Mouse (Mus musculus): ENCODE measurements around the gene Phf14. TPM values are rescaled to one million over a fixed set of nuclear protein-coding genes. Genes with fewer than 3 reads are reported as not detected.
"Not testable (repeated sequence)": the region's sequence is repeated elsewhere in the genome, so short reads cannot be mapped to it uniquely, and the experiment has no call there.

The Phf14 gene
- 43.3 TPM for polyA plus RNA-seq (2021)

- no peaks in the 10 kb centered on the region for H3K27me3 ChIP-seq
- POLR2A ChIA-PET: interaction anchor here (1.7 kb wide), 1 partner anchor 18 kb away, joined by 6 read pairs; no protein-coding TSS in a partner anchor
- in situ Hi-C loops (cut with MboI; ENCODE audit: low pct_unique_long_range_greater_than_20kb): loop anchor here (25.0 kb wide), 2 partner anchors 1155 to 1955 kb away; partner anchors contain the start of genes 2610001J05Rik and Tmem106b
- no peak for TF ChIP-seq CTCF (IDR thresholded peaks at IDR 0.05)
- ATAC-seq: peak; percentile 96
- CTCF ChIA-PET: no interaction called here
- peak; percentile 82 for DNase-seq (ENCODE audit: low read depth, low spot score)
Measured at GRCm38 (mm10) chr6:11907269-11908032, at the start of gene Phf14, which contains the start of gene Ndufa4. Gene Phf14, plus strand, starts transcription at chr6:11907809. Gene Ndufa4, minus strand, starts transcription at chr6:11907497.

DNA sequence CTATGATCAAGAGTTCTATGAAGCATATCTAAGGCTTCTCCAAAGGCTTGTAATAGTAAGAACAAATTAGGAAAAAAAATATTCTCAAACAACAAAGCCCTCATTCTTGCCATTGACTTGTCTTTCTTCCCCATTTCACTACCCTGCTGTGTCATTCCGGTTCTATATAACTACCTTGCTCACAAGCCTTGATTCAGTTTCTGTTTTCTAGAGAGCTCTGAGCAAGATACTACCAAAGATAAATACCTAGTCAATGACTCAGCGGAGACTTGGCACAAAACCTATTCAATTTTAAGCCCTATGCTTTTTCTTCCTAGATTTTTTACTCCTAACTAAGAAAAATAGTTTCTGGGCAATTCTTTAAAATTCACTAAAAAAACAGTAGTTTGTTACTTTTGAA, 32.2 kb upstream of the Phf14 start:
- CTCF ChIA-PET; H3K27me3 ChIP-seq; POLR2A ChIA-PET; DNase-seq (ENCODE audit: low read depth, low spot score); in situ Hi-C loops (cut with MboI; ENCODE audit: low pct_unique_long_range_greater_than_20kb): not testable (repeated sequence)
- peak; percentile 93 for ATAC-seq

GRCm38 (mm10) chr6:11900809-11901310, 6.7 kb upstream of the Phf14 start:
- POLR2A ChIA-PET: no interaction called here
- no peak for ATAC-seq
- no peak for TF ChIP-seq CTCF (IDR thresholded peaks at IDR 0.05)

GRCm38 (mm10) chr6:11906890-11907268, 730 bp upstream of the Phf14 start:
- TF ChIP-seq CTCF (IDR thresholded peaks at IDR 0.05): peak; percentile 13
- no peak for DNase-seq (ENCODE audit: low read depth, low spot score)
- ATAC-seq: peak; percentile 46
- in situ Hi-C loops (cut with MboI; ENCODE audit: low pct_unique_long_range_greater_than_20kb): loop anchor here (25.0 kb wide), 2 partner anchors 1155 to 1955 kb away; partner anchors contain the start of genes 2610001J05Rik and Tmem106b
- ChIA-PET CTCF (no interaction called here), POLR2A (interaction anchor here (1.7 kb wide), 1 partner anchor 18 kb away, joined by 6 read pairs; no protein-coding TSS in a partner anchor)
- no peaks in the 10 kb centered on the region for H3K27me3 ChIP-seq

More at GRCm38 (mm10) chr6:11900809-11901310, 6.7 kb upstream of the Phf14 start:
- in situ Hi-C loops (cut with MboI; ENCODE audit: low pct_unique_long_range_greater_than_20kb): loop anchor here (25.0 kb wide), 2 partner anchors 1161 to 1961 kb away; partner anchors contain the start of genes 2610001J05Rik and Tmem106b
- CTCF ChIA-PET: no interaction called here
- no peak for DNase-seq (ENCODE audit: low read depth, low spot score)
- H3K27me3 ChIP-seq: no peaks in the 10 kb centered on the region

DNA sequence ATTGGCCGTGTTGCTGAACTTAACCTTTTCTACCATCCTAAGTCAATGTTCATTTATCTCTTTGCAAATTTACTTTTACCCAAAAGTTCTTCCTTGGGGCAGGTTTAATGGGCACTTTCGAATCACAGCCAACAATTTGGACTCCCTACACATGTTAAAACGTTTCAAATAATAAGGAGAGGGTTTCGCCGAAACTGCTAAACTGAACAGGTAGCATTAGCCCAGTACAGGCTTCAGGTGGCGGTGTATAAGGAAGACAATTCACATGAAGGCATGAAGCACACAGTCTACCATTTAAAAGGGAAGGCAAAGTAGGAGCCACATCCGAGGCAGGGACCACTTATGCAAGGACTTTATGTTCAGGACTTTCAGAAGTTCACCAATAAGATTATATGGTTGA, 561 bp downstream of the Phf14 start:
- DNase-seq (ENCODE audit: low read depth, low spot score) (no peak), ATAC-seq (no peak)
- CTCF ChIA-PET: no interaction called here
- in situ Hi-C loops (cut with MboI; ENCODE audit: low pct_unique_long_range_greater_than_20kb): loop anchor here (25.0 kb wide), 2 partner anchors 1154 to 1954 kb away; partner anchors contain the start of genes 2610001J05Rik and Tmem106b
- TF ChIP-seq CTCF (IDR thresholded peaks at IDR 0.05): no peak
- H3K27me3 ChIP-seq: no peaks in the 10 kb centered on the region
- POLR2A ChIA-PET: interaction anchor here (0.7 to 1.7 kb wide), 2 partner anchors 17 to 42 kb away, joined by 3 to 6 read pairs; no protein-coding TSS in a partner anchor

GRCm38 (mm10) chr6:11925496-11926041, 18.0 kb downstream of the Phf14 start:
- DNase-seq (ENCODE audit: low read depth, low spot score) (peak; percentile 56), ATAC-seq (peak; percentile 95)
- POLR2A ChIA-PET: interaction anchor here (1.9 kb wide), 1 partner anchor 18 kb away, joined by 6 read pairs; the partner anchor contains the start of genes Ndufa4 and Phf14
- no peaks in the 10 kb centered on the region for H3K27me3 ChIP-seq
- no peak for TF ChIP-seq CTCF (IDR thresholded peaks at IDR 0.05)
- in situ Hi-C loops (cut with MboI; ENCODE audit: low pct_unique_long_range_greater_than_20kb): no loop called here
- CTCF ChIA-PET: no interaction called here

GRCm38 (mm10) chr6:11926082-11926595, 18.5 kb downstream of the Phf14 start:
- H3K27me3 ChIP-seq: no peaks in the 10 kb centered on the region

GRCm38 (mm10) chr6:11927485-11927884, 19.9 kb downstream of the Phf14 start:
- ChIA-PET POLR2A (no interaction called here), CTCF (interaction anchor here (1.2 kb wide), 1 partner anchor 11 kb away, joined by 4 read pairs; no protein-coding TSS in a partner anchor)
- in situ Hi-C loops (cut with MboI; ENCODE audit: low pct_unique_long_range_greater_than_20kb): no loop called here
- H3K27me3 ChIP-seq: no peaks in the 10 kb centered on the region
- DNase-seq (ENCODE audit: low read depth, low spot score) (no peak), ATAC-seq (no peak)
- no peak for TF ChIP-seq CTCF (IDR thresholded peaks at IDR 0.05)

More at GRCm38 (mm10) chr6:11926082-11926595, 18.5 kb downstream of the Phf14 start:
- in situ Hi-C loops (cut with MboI; ENCODE audit: low pct_unique_long_range_greater_than_20kb): no loop called here
- DNase-seq (ENCODE audit: low read depth, low spot score) (no peak), ATAC-seq (peak; percentile 76)
- no peak for TF ChIP-seq CTCF (IDR thresholded peaks at IDR 0.05)
- CTCF ChIA-PET: interaction anchor here (1.2 kb wide), 1 partner anchor 13 kb away, joined by 4 read pairs; no protein-coding TSS in a partner anchor
- POLR2A ChIA-PET: interaction anchor here (1.9 kb wide), 1 partner anchor 19 kb away, joined by 6 read pairs; the partner anchor contains the start of genes Ndufa4 and Phf14

DNA sequence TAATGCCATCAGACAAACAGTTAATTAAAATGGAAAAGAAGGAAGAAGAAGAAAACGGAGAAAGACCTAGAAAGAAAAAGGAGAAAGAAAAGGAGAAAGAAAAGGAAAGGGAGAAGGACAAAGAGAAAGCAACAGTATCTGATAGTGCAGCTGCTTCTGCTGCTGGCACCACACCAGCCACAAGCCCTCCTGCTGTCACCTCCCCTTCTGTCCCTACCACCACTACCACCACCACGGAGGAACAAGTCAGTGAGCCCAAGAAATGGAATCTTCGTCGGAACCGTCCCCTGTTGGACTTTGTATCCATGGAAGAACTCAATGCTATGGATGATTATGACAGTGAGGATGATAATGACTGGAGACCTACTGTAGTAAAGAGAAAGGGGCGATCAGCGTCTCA, 25.8 kb downstream of the Phf14 start:
- ChIA-PET POLR2A (no interaction called here), CTCF (no interaction called here)
- DNase-seq (ENCODE audit: low read depth, low spot score) (no peak), ATAC-seq (no peak)
- no peaks in the 10 kb centered on the region for H3K27me3 ChIP-seq
- TF ChIP-seq CTCF (IDR thresholded peaks at IDR 0.05): no peak
- in situ Hi-C loops (cut with MboI; ENCODE audit: low pct_unique_long_range_greater_than_20kb): no loop called here

GRCm38 (mm10) chr6:11940895-11941294, 33.3 kb downstream of the Phf14 start:
- POLR2A ChIA-PET: no interaction called here
- CTCF ChIA-PET: no interaction called here

More at GRCm38 (mm10) chr6:11940895-11941294, 33.3 kb downstream of the Phf14 start:
- no peaks in the 10 kb centered on the region for H3K27me3 ChIP-seq
- ATAC-seq (no peak), DNase-seq (ENCODE audit: low read depth, low spot score) (no peak)
- in situ Hi-C loops (cut with MboI; ENCODE audit: low pct_unique_long_range_greater_than_20kb): no loop called here
- no peak for TF ChIP-seq CTCF (IDR thresholded peaks at IDR 0.05)
